Mouse (Mus musculus): ENCODE data around the gene Mon2. TPM values are rescaled to one million over a fixed set of nuclear protein-coding genes. Genes with fewer than 3 reads are reported as not detected.

Gene Mon2
- 120 TPM for total RNA-seq (2023)

GRCm38 (mm10) chr10:123076245-123077023 is at the start of gene Mon2:
TSS of gene Mon2 (minus strand) at chr10:123076505.

Other genes with a start within 250 kb of the Mon2 start
- gene Usp15, start 120.5 kb upstream of the Mon2 start, total RNA-seq (2023): 124 TPM
- not detected for gene Fam19a2, start 187.5 kb upstream of the Mon2 start, total RNA-seq (2023)

Data from CD8-positive naive resting alpha-beta T cell, adult 57 days (primary cell).